Mouse (Mus musculus) MEL (cell line): ENCODE measurements around the gene Klhdc4. TPM values are rescaled to one million over a fixed set of nuclear protein-coding genes. Genes with fewer than 3 reads are reported as not detected.

Source experiments
- DNase-seq: peaks from one replicate; pipeline ENCODE4 v3.0.0; 2011; ENCODE audit warnings: low read depth, low spot score
- H3K27ac ChIP-seq: 2 replicates; pipeline ENCODE4 v1.5.1; 2012; ENCODE audit warnings: low read depth, mild to moderate bottlenecking, control low read depth, low read length, moderate library complexity; ENCODE audit not compliant: control insufficient read depth
- H3K27me3 ChIP-seq, 2 experiments: fragments of 150-350 bp in 1 of 2; sonication (generic) in 1 of 2; 2 replicates each; pipeline ENCODE4 v1.6.1; 2012; ENCODE audit warnings: low read length in 2 of 2, mild to moderate bottlenecking in 2 of 2, improper control_type of control experiment in 1 of 2, moderate library complexity in 1 of 2; ENCODE audit not compliant: insufficient read depth in 2 of 2, control insufficient read depth in 1 of 2
- H3K36me3 ChIP-seq, 2 experiments: 2 replicates each; pipeline ENCODE4 v1.6.1; 2012 to 2014; ENCODE audit warnings: low read length in 2 of 2, improper control_type of control experiment in 1 of 2, inconsistent platforms in 1 of 2, mild to moderate bottlenecking in 1 of 2; ENCODE audit not compliant: insufficient read depth in 2 of 2, control insufficient read depth in 1 of 2
- H3K4me1 ChIP-seq, 2 experiments: fragments of 150-350 bp in 1 of 2; sonication (generic) in 1 of 2; 2 replicates each; pipeline ENCODE4 v1.6.1; 2012; ENCODE audit warnings: low read length in 2 of 2, improper control_type of control experiment in 1 of 2, mild to moderate bottlenecking in 1 of 2; ENCODE audit not compliant: insufficient read depth in 2 of 2, control insufficient read depth in 1 of 2
- H3K4me3 ChIP-seq, 2 experiments: fragments of 150-350 bp in 1 of 2; sonication (generic) in 1 of 2; 2 replicates each; pipeline ENCODE4 v1.5.1; 2012; ENCODE audit warnings: low read depth in 2 of 2, low read length in 2 of 2, mild to moderate bottlenecking in 2 of 2, moderate library complexity in 2 of 2, control low read depth in 1 of 2, improper control_type of control experiment in 1 of 2; ENCODE audit not compliant: control insufficient read depth in 1 of 2, insufficient read depth in 1 of 2
- H3K79me2 ChIP-seq: 2 replicates; pipeline ENCODE4 v1.6.1; 2012; ENCODE audit warnings: mild to moderate bottlenecking, low read length, moderate library complexity; ENCODE audit not compliant: control insufficient read depth, poor library complexity, insufficient read depth
- H3K9ac ChIP-seq: 2 replicates; pipeline ENCODE4 v1.6.1; 2012; ENCODE audit warnings: low read depth, mild to moderate bottlenecking, control low read depth, low read length, moderate library complexity; ENCODE audit not compliant: control insufficient read depth, poor library complexity, severe bottlenecking
- H3K9me3 ChIP-seq: fragments of 150-350 bp; sonication (generic); replicated peaks from 2 replicates; pipeline ENCODE4 v1.6.1; 2012; ENCODE audit warnings: mild to moderate bottlenecking, low read length, improper control_type of control experiment, moderate library complexity; ENCODE audit not compliant: insufficient read depth
- BHLHE40 ChIP-seq: IDR thresholded peaks from 2 replicates; pipeline ENCODE4 v1.6.1; 2012; ENCODE audit warnings: low read depth, mild to moderate bottlenecking, inconsistent platforms, low read length, improper control_type of control experiment, borderline replicate concordance
- CHD1 ChIP-seq: IDR thresholded peaks from 2 replicates; pipeline ENCODE4 v1.6.1; 2012; ENCODE audit warnings: low read depth, mild to moderate bottlenecking, inconsistent platforms, low read length, improper control_type of control experiment
- CHD2 ChIP-seq: IDR thresholded peaks from 2 replicates; pipeline ENCODE4 v1.6.1; 2011; ENCODE audit warnings: low read length, improper control_type of control experiment
- CTCF ChIP-seq, 3 experiments: IDR thresholded peaks in 2 of 3; conservative IDR thresholded peaks in 1 of 3; 2 replicates each; pipeline ENCODE4 v1.5.1; 2011 to 2012; ENCODE audit warnings: low read length in 3 of 3, low read depth in 2 of 3, mild to moderate bottlenecking in 2 of 3, improper control_type of control experiment in 1 of 3, inconsistent platforms in 1 of 3, mixed read lengths in 1 of 3, moderate library complexity in 1 of 3; ENCODE audit not compliant: control insufficient read depth in 1 of 3, insufficient read depth in 1 of 3, poor library complexity in 1 of 3, severe bottlenecking in 1 of 3
- E2F4 ChIP-seq: IDR thresholded peaks from 2 replicates; pipeline ENCODE4 v1.6.1; 2011; ENCODE audit warnings: low read depth, low read length, improper control_type of control experiment, borderline replicate concordance
- ELF1 ChIP-seq: IDR thresholded peaks from 2 replicates; pipeline ENCODE4 v1.6.1; 2014; ENCODE audit warnings: low read depth, mild to moderate bottlenecking, inconsistent platforms, low read length, improper control_type of control experiment, moderate library complexity
- EP300 ChIP-seq, 2 experiments: IDR thresholded peaks; 2 replicates each; pipeline ENCODE4 v1.6.1; 2011; ENCODE audit warnings: improper control_type of control experiment in 2 of 2, low read length in 2 of 2, low read depth in 1 of 2, mild to moderate bottlenecking in 1 of 2
- ETS1 ChIP-seq: IDR thresholded peaks from 2 replicates; pipeline ENCODE4 v1.6.1; 2012; ENCODE audit warnings: low read depth, mild to moderate bottlenecking, inconsistent platforms, low read length, improper control_type of control experiment, moderate library complexity
- GABPA ChIP-seq: IDR thresholded peaks from 2 replicates; pipeline ENCODE4 v1.6.1; 2012; ENCODE audit warnings: low read depth, mild to moderate bottlenecking, inconsistent platforms, low read length, improper control_type of control experiment, moderate library complexity
- GATA1 ChIP-seq: IDR thresholded peaks from 2 replicates; pipeline ENCODE4 v1.6.1; 2011; ENCODE audit warnings: low read depth, low read length, improper control_type of control experiment
- HCFC1 ChIP-seq: IDR thresholded peaks from 2 replicates; pipeline ENCODE4 v1.6.1; 2012; ENCODE audit warnings: low read depth, mild to moderate bottlenecking, inconsistent platforms, low read length, improper control_type of control experiment, moderate library complexity
- JUND ChIP-seq: IDR thresholded peaks from 2 replicates; pipeline ENCODE4 v1.6.1; 2011; ENCODE audit warnings: low read depth, mild to moderate bottlenecking, improper control_type of control experiment, low read length
- KAT2A ChIP-seq: conservative IDR thresholded peaks from 2 replicates; pipeline ENCODE4 v1.6.1; 2012; ENCODE audit warnings: low read depth, low read length, improper control_type of control experiment, inconsistent platforms
- MAFK ChIP-seq: IDR thresholded peaks from 2 replicates; pipeline ENCODE4 v1.6.1; 2011; ENCODE audit warnings: low read depth, mild to moderate bottlenecking, low read length, improper control_type of control experiment, borderline replicate concordance
- MAX ChIP-seq: IDR thresholded peaks from 2 replicates; pipeline ENCODE4 v1.6.1; 2011; ENCODE audit warnings: low read length, improper control_type of control experiment
- MAZ ChIP-seq: IDR thresholded peaks from 2 replicates; pipeline ENCODE4 v1.6.1; 2012; ENCODE audit warnings: low read depth, mild to moderate bottlenecking, inconsistent platforms, low read length, improper control_type of control experiment
- MEF2A ChIP-seq: IDR thresholded peaks from 2 replicates; pipeline ENCODE4 v1.6.1; 2014; ENCODE audit warnings: low read depth, mild to moderate bottlenecking, inconsistent platforms, low read length, improper control_type of control experiment; ENCODE audit not compliant: poor library complexity, insufficient replicate concordance, severe bottlenecking; ENCODE audit errors: extremely low read depth
- MXI1 ChIP-seq: IDR thresholded peaks from 2 replicates; pipeline ENCODE4 v1.6.1; 2011; ENCODE audit warnings: mild to moderate bottlenecking, low read depth, low read length, improper control_type of control experiment
- MYB ChIP-seq: IDR thresholded peaks from 2 replicates; pipeline ENCODE4 v1.6.1; 2011; ENCODE audit warnings: mild to moderate bottlenecking, low read depth, low read length, improper control_type of control experiment
- MYC ChIP-seq: IDR thresholded peaks from 2 replicates; pipeline ENCODE4 v1.6.1; 2011; ENCODE audit warnings: low read depth, mild to moderate bottlenecking, low read length, improper control_type of control experiment, moderate library complexity
- NELFE ChIP-seq: IDR thresholded peaks from 2 replicates; pipeline ENCODE4 v1.6.1; 2011; ENCODE audit warnings: low read depth, low read length, improper control_type of control experiment
- NRF1 ChIP-seq: IDR thresholded peaks from 2 replicates; pipeline ENCODE4 v1.6.1; 2014; ENCODE audit warnings: low read depth, mild to moderate bottlenecking, inconsistent platforms, low read length, improper control_type of control experiment, moderate library complexity; ENCODE audit not compliant: poor library complexity, insufficient read depth, severe bottlenecking
- POLR2A ChIP-seq, 2 experiments: IDR thresholded peaks; 2 replicates each; pipeline ENCODE4 v1.6.1; 2011 to 2012; ENCODE audit warnings: low read length in 2 of 2, mild to moderate bottlenecking in 2 of 2, control low read depth in 1 of 2, improper control_type of control experiment in 1 of 2, low read depth in 1 of 2, moderate library complexity in 1 of 2; ENCODE audit not compliant: control insufficient read depth in 1 of 2, insufficient read depth in 1 of 2, poor library complexity in 1 of 2
- POLR2AphosphoS2 ChIP-seq: IDR thresholded peaks from 2 replicates; pipeline ENCODE4 v1.6.1; 2011; ENCODE audit warnings: low read length, improper control_type of control experiment
- POLR2AphosphoS5 ChIP-seq: IDR thresholded peaks from 2 replicates; pipeline ENCODE4 v1.6.1; 2012; ENCODE audit warnings: low read depth, borderline replicate concordance, mild to moderate bottlenecking, inconsistent platforms, low read length, moderate library complexity, mixed read lengths
- RAD21 ChIP-seq: IDR thresholded peaks from 2 replicates; pipeline ENCODE4 v1.6.1; 2011; ENCODE audit warnings: mild to moderate bottlenecking, low read depth, low read length, improper control_type of control experiment
- SMC3 ChIP-seq: IDR thresholded peaks from 2 replicates; pipeline ENCODE4 v1.6.1; 2011; ENCODE audit warnings: low read depth, low read length, improper control_type of control experiment
- TAL1 ChIP-seq: IDR thresholded peaks from 2 replicates; pipeline ENCODE4 v1.6.1; 2012; ENCODE audit warnings: mild to moderate bottlenecking, inconsistent platforms, low read length, moderate library complexity, mixed read lengths
- TBP ChIP-seq: IDR thresholded peaks from 2 replicates; pipeline ENCODE4 v1.8.0; 2011; ENCODE audit warnings: low read depth, low read length, improper control_type of control experiment
- TCF12 ChIP-seq: IDR thresholded peaks from 2 replicates; pipeline ENCODE4 v1.6.1; 2014; ENCODE audit warnings: low read depth, mild to moderate bottlenecking, inconsistent platforms, low read length, improper control_type of control experiment, moderate library complexity
- UBTF ChIP-seq: IDR thresholded peaks from 2 replicates; pipeline ENCODE4 v1.6.1; 2012; ENCODE audit warnings: low read depth, mild to moderate bottlenecking, inconsistent platforms, low read length, improper control_type of control experiment, moderate library complexity, borderline replicate concordance; ENCODE audit not compliant: insufficient read depth
- USF1 ChIP-seq: IDR thresholded peaks from 2 replicates; pipeline ENCODE4 v1.6.1; 2014; ENCODE audit warnings: low read depth, mild to moderate bottlenecking, inconsistent platforms, low read length, improper control_type of control experiment, moderate library complexity
- USF2 ChIP-seq, 2 experiments: IDR thresholded peaks; 2 replicates each; pipeline ENCODE4 v1.6.1; 2011 to 2012; ENCODE audit warnings: improper control_type of control experiment in 2 of 2, low read length in 2 of 2, borderline replicate concordance in 1 of 2, inconsistent platforms in 1 of 2, low read depth in 1 of 2, mild to moderate bottlenecking in 1 of 2; ENCODE audit not compliant: insufficient read depth in 1 of 2
- ZC3H11A ChIP-seq: IDR thresholded peaks from 2 replicates; pipeline ENCODE4 v1.6.1; 2012; ENCODE audit warnings: low read depth, mild to moderate bottlenecking, inconsistent platforms, low read length, improper control_type of control experiment
- ZKSCAN1 ChIP-seq: IDR thresholded peaks from 2 replicates; pipeline ENCODE4 v1.6.1; 2012; ENCODE audit warnings: low read depth, mild to moderate bottlenecking, inconsistent platforms, low read length, improper control_type of control experiment, moderate library complexity
- ZMIZ1 ChIP-seq: IDR thresholded peaks from 2 replicates; pipeline ENCODE4 v1.6.1; 2012; ENCODE audit warnings: low read depth, mild to moderate bottlenecking, inconsistent platforms, low read length, improper control_type of control experiment, moderate library complexity
- ZNF384 ChIP-seq: IDR thresholded peaks from 2 replicates; pipeline ENCODE4 v1.6.1; 2012; ENCODE audit warnings: low read depth, mild to moderate bottlenecking, inconsistent platforms, low read length, improper control_type of control experiment
- polyA plus RNA-seq, 2 experiments: library from polyadenylated mRNA; stranded (reverse) in 1 of 2; unstranded in 1 of 2; fragments of >175 nt in 1 of 2; fragments of >200 nt in 1 of 2; gene quantifications; 2 replicates each; pipeline versions ENCODE4 v1.2.1 to v1.2.4; 2012; ENCODE audit warnings: low replicate concordance in 2 of 2, low read depth in 1 of 2; ENCODE audit not compliant: insufficient read length in 2 of 2, insufficient read depth in 1 of 2, missing spikeins in 1 of 2
- total RNA-seq: library from RNA; depleted of rRNA; stranded (reverse); fragments of 300-350 nt; gene quantifications from 2 replicates; pipeline ENCODE4 v1.2.3, GENCODE M21; 2012

Klhdc4 gene
- total and polyA plus RNA-seq, 3 experiments = 49.8 to 65.2 TPM; not detected in 1

DNA sequence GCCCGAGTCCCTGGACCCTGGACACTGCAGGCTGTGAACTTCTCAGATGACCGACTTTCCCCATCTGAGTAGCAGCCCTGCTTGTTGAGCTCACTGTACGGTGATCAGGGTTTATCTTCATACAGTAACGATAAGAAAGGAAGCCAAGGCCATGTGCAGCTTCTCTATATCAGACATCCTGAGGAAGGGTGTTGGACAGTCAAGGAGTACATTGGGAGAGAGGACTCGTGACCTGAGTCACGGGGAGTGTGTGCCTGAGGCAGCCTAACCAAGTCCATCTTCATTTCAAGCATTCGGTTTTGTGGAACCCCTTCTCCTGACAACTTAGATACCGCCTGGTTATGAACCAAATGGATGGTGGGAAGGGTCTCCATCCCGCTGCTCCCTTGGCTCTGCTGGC, 46.1 kb upstream of the Klhdc4 start:
- Histone ChIP-seq H3K27me3 (no peaks in the 10 kb centered on the region), H3K9me3 (no peaks in the 10 kb centered on the region), H3K9ac (peak overlapping the region; percentile 33; the same call in 1 of the 2 replicates), H3K4me1 (peaks cover 12 to 33% of the 10 kb centered on the region in 2 experiments), H3K4me3 (no peak overlapping the region), H3K79me2 (no peaks in the 10 kb centered on the region), H3K27ac (peak overlapping the region; percentile 43; the same call in 1 of the 2 replicates), H3K36me3 (peaks cover 0 to 26% of the 10 kb centered on the region in 2 experiments; a peak in 2 of 4 replicates)
- DNase-seq = peak; percentile 53
- TF ChIP-seq ZMIZ1 (no peak), BHLHE40 (0 out of 2 replicates have a peak, but pooled peaks have one; percentile 50), GABPA (no peak), USF2 (IDR thresholded peaks at IDR 0.05; ENCODE audit: borderline replicate concordance in 1 of 2, insufficient read depth in 1 of 2, low read depth in 1 of 2, low read length in 2 of 2) (no peak), E2F4 (no peak), JUND (no peak), CHD1 (no peak), MXI1 (peak; percentile 83), ZC3H11A (no peak), ZNF384 (no peak), CHD2 (no peak), POLR2AphosphoS2 (peak; percentile 42; the same call in 1 of the 2 replicates), KAT2A (no peak; the same call in 1 of the 2 replicates), POLR2A (IDR thresholded peaks at IDR 0.05; ENCODE audit: control insufficient read depth in 1 of 2, insufficient read depth in 1 of 2, low read depth in 1 of 2, low read length in 2 of 2, poor library complexity in 1 of 2) (no peak), USF1 (peak; percentile 75), RAD21 (no peak), ELF1 (no peak), UBTF (no peak), EP300 (IDR thresholded peaks at IDR 0.05; ENCODE audit: low read depth in 1 of 2, low read length in 2 of 2) (peak; percentile 45 to 71), MAX (peak; percentile 78), MAZ (no peak), TCF12 (peak; percentile 42; the same call in 1 of the 2 replicates), GATA1 (peak; percentile 76), MAFK (no peak), MYC (peak; percentile 69), TBP (no peak), ETS1 (peak; percentile 42; the same call in 1 of the 2 replicates), ZKSCAN1 (no peak), MEF2A (no peak), POLR2AphosphoS5 (no peak), NRF1 (peak; percentile 17; the same call in 1 of the 2 replicates), MYB (no peak), NELFE (no peak; the same call in 1 of the 2 replicates), TAL1 (no peak), HCFC1 (no peak), CTCF (IDR thresholded peaks at IDR 0.05 in 2 of 3, conservative IDR thresholded peaks at IDR 0.05 in 1 of 3; ENCODE audit: control insufficient read depth in 1 of 3, insufficient read depth in 1 of 3, low read depth in 2 of 3, low read length in 3 of 3, poor library complexity in 1 of 3, severe bottlenecking in 1 of 3) (no peak), SMC3 (no peak)
